Mouse (Mus musculus) thymus, adult 2 months (tissue): ENCODE data around the gene 2010111I01Rik.

Experiments used
- CTCF ChIP-seq: fragments of 200-500 bp; IDR thresholded peaks from 2 replicates; pipeline ENCODE4 v1.5.1; 2012; ENCODE audit warnings: mild to moderate bottlenecking, control low read depth, low read length, moderate library complexity, borderline replicate concordance; ENCODE audit not compliant: control insufficient read depth, poor library complexity, insufficient read depth; ENCODE audit errors: extremely low read depth
- POLR2A ChIP-seq: fragments of 200-500 bp; IDR thresholded peaks from 2 replicates; pipeline ENCODE4 v1.6.1; 2012; ENCODE audit warnings: mild to moderate bottlenecking, low read length, control low read depth, moderate library complexity; ENCODE audit not compliant: control insufficient read depth, poor library complexity, insufficient read depth; ENCODE audit errors: extremely low read depth

DNA sequence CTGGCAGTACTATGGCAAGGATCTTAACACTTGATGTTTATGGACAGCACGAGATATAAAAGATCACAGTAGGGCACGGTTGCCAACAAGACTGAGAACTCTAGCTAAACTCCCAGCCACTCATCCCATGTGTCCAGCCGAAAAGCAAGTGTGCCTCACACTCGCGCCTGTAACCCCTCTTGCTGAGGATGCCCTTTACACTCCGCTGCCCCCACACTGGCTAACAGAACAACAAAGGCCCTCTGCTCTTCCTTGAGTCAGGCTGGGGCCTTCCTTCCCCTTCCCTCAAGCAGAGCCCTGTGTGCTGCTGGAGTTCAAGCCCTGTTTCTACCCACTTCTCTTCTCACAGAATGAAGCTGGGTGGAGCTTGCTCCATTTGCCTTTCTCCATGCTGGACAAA lies 220.3 kb downstream of the 2010111I01Rik start:
- no peak for TF ChIP-seq CTCF
- TF ChIP-seq POLR2A, result no peak
